Mouse (Mus musculus): ENCODE data around the gene Spryd3. TPM values are rescaled to one million over a fixed set of nuclear protein-coding genes. Genes with fewer than 3 reads are reported as not detected.

The Spryd3 gene
- polyA plus RNA-seq, 1 experiment from 2014 or later = 96.0 TPM

DNA sequence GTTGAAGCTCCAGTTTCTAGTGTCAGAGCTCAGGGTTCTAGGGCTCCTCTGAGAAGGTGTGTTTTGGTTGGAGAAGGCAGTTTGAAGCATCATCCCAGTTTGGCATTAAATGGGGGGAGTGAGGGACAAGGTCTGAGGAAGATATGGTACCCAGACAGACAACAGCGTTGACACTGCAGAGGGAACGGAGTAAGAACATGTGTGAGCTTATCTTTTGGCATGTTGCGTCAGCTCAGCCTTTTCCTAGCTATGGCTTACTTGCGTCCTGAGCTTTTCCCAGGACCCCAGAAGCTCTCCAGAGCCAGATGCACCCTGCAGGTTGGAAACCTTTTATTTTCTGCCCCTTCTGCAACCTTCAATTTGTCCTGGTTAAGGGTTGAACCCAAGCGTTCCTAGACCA is 10.1 kb upstream of the Spryd3 start:
- no peak for ATAC-seq (ENCODE audit: low FRiP score)
- H3K9ac ChIP-seq (replicated peaks) = no peak overlapping the region
- H3K36me3 ChIP-seq = no peaks in the 10 kb centered on the region
- no peak overlapping the region for H3K4me2 ChIP-seq
- no peak overlapping the region for H3K4me3 ChIP-seq (replicated peaks)
- peaks cover 45% of the 10 kb centered on the region for H3K27me3 ChIP-seq (replicated peaks)
- WGBS = 89% methylated on average over 5 of the region's 5 CpGs
- no peak overlapping the region for H3K27ac ChIP-seq (replicated peaks)
- H3K4me1 ChIP-seq = peaks cover 9% of the 10 kb centered on the region; the same call in 1 of the 2 replicates
- no peaks in the 10 kb centered on the region for H3K9me3 ChIP-seq (replicated peaks)

DNA sequence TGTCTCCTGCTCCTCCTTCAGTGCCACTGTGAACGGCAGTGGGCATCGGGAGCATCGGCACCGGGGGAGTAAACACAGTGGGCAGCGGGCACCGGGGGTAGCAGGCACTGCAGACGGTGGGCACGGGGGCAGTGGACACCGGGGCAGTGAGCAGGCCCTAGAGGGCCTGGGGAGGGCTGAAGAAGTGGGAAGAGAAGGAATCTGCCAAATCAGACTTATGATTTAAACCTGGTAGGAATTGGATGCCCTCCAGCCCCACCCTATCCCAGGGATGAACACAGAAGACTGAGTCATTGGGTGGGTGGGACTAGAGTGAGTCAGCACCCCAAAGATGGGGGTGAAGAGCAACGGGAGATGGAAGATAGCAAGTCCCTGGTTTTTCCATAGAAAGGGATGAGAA is 9.3 kb upstream of the Spryd3 start:
- ATAC-seq (ENCODE audit: low FRiP score) = no peak
- WGBS = 90% methylated on average over 10 of the region's 10 CpGs
- no peak overlapping the region for H3K9ac ChIP-seq (replicated peaks)
- H3K4me3 ChIP-seq (replicated peaks) = no peak overlapping the region
- H3K36me3 ChIP-seq = no peaks in the 10 kb centered on the region
- no peaks in the 10 kb centered on the region for H3K9me3 ChIP-seq (replicated peaks)
- peaks cover 45% of the 10 kb centered on the region for H3K27me3 ChIP-seq (replicated peaks)
- peaks cover 9% of the 10 kb centered on the region; the same call in 1 of the 2 replicates for H3K4me1 ChIP-seq
- no peak overlapping the region for H3K4me2 ChIP-seq
- H3K27ac ChIP-seq (replicated peaks) = no peak overlapping the region

DNA sequence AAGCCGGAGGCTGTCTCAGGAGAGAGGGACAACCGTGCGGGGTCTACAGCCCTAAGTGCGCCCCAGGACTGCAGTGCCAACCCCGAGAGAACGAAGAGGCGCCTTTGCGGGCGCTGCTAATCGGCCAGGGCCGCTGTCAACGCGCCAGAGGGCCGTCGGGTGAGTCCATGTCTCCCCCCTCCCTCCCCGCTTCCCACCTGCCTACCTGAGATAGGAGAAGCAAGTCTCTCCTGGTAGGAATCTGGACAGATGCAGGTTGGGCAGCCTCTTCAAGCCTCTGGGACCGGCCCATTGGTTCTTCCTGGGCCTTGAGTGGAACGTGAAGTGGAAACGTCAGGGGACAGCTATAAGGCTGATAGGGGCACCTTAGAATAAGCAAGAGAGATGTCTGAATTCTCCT is 8.7 kb upstream of the Spryd3 start:
- peaks cover 45% of the 10 kb centered on the region for H3K27me3 ChIP-seq (replicated peaks)
- peaks cover 9% of the 10 kb centered on the region; the same call in 1 of the 2 replicates for H3K4me1 ChIP-seq
- ATAC-seq (ENCODE audit: low FRiP score) = no peak
- peak overlapping the region; percentile 28; the same call in 1 of the 2 replicates for H3K4me2 ChIP-seq
- H3K9ac ChIP-seq (replicated peaks) = no peak overlapping the region
- WGBS = 17% methylated on average over 19 of the region's 19 CpGs
- no peaks in the 10 kb centered on the region for H3K36me3 ChIP-seq
- H3K4me3 ChIP-seq (replicated peaks) = no peak overlapping the region
- H3K9me3 ChIP-seq (replicated peaks) = no peaks in the 10 kb centered on the region
- no peak overlapping the region for H3K27ac ChIP-seq (replicated peaks)

DNA sequence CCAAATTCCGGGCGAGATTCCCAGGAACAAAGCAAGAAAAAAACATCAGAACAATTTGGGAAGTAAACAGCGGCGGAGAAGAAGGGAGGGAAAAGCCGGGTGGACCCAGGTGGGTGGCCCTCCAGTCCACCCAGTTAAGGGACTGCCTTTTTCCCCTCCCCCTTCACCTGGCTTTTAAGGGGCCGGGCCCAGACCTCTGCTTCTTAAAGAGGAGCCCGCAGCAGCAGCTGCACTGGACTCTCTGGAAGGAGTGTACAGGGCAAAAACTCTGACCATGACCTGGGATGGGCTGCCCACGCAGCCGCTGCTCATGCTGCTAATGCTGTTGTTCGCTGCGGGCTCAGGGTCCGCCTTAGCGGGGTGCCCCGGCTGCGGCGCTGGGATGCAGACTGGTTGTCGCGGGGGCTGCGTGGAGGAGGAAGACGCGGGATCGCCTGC is 8.3 kb upstream of the Spryd3 start, which contains the start of gene Igfbp6:
Igfbp6 (plus strand) TSS at position 89 of the 438 bp plus-strand sequence.
- 5% methylated on average over 22 of the region's 22 CpGs for WGBS
- Histone ChIP-seq H3K9ac (replicated peaks) (no peak within 1 kb of the TSS), H3K27me3 (replicated peaks) (peaks cover 45% of the 10 kb centered on the region), H3K4me3 (replicated peaks) (no peak within 1 kb of the TSS), H3K9me3 (replicated peaks) (no peaks in the 10 kb centered on the region), H3K36me3 (no peaks in the 10 kb centered on the region), H3K4me2 (peak within 1 kb of the TSS; percentile 28; the same call in 1 of the 2 replicates), H3K27ac (replicated peaks) (no peak within 1 kb of the TSS), H3K4me1 (peaks cover 9% of the 10 kb centered on the region; the same call in 1 of the 2 replicates)
- ATAC-seq (ENCODE audit: low FRiP score) = no peak

DNA sequence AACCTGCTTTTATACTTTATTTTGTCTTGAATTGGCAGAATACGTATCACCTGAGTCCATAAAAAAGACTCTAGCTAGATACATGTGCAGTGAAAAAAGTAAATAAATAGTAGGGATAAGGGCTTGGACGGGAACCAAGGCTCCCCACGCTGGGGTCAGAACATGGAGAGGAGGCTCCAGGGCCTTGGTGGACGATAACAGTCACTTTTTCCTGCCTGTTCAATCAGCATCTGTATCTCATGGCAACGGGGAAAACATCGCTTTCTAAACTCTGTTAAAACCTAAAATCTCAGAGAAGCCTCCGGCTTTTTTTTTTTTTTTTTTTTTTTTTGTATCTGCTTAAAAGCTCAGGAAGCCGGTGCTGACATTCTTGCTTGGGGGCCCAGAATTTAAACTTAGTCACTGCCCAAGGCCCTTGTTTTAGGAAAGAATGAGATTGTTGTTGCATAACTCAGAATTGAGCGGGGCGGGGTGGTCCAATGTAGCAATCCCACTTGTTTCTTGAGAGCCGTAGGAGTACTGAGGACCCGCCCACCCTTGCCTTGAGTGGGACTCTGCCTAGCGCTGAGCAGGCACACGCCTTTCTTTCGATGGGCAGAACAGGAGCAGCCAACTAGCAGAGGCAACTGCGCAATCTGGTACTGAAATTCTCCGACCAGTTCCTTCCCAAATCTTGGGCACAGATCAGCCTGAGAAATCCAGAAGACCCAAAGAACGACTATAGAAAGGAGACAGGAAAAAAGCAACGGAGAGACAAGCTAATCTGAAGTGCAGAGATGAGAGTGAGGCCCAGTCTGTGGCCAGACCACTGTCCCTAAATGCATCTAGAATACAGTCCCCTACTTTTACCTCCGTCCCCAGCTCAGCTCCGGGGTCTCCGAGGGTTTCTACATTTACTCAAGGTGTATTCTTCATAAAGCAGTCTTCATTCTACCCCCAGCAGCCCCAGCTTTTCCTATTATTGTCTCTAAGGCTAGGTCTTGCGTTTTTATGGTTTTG is 7.2 kb upstream of the Spryd3 start:
- WGBS = 56% methylated on average over 23 of the region's 23 CpGs
- peaks cover 45% of the 10 kb centered on the region for H3K27me3 ChIP-seq (replicated peaks)

DNA sequence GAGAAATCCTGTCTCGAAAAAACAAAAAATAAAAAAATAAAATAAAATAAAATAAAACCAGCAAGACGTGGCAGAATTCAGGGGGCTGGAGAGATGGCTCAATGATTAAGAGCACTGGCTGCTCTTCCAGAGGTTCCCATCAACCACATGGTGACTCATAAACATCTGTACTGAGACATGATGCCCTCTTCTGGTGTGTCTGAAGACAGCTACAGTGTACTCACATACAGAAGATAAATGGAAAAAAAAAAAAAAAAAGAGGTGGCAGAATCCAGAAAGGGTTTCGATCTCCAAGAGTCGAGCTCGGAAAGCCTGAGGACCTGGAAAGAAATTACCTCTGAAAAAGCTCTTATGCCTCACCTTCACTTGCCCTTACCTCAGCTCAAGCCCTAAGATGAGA is 5.1 kb upstream of the Spryd3 start:
- no peaks in the 10 kb centered on the region for H3K36me3 ChIP-seq
- no peak overlapping the region for H3K4me3 ChIP-seq (replicated peaks)
- no peaks in the 10 kb centered on the region for H3K9me3 ChIP-seq (replicated peaks)
- H3K27me3 ChIP-seq (replicated peaks) = peaks cover 44% of the 10 kb centered on the region
- no peak overlapping the region for H3K4me2 ChIP-seq
- 89% methylated on average over 5 of the region's 5 CpGs for WGBS
- ATAC-seq (ENCODE audit: low FRiP score) = no peak
- no peak overlapping the region for H3K9ac ChIP-seq (replicated peaks)
- no peak overlapping the region for H3K27ac ChIP-seq (replicated peaks)
- peaks cover 19% of the 10 kb centered on the region for H3K4me1 ChIP-seq

More for the DNA sequence above, 7.2 kb upstream of the Spryd3 start:
- H3K4me2 ChIP-seq = no peak overlapping the region
- no peak for ATAC-seq (ENCODE audit: low FRiP score)
- peaks cover 9% of the 10 kb centered on the region; the same call in 1 of the 2 replicates for H3K4me1 ChIP-seq
- no peak overlapping the region for H3K4me3 ChIP-seq (replicated peaks)
- H3K9me3 ChIP-seq (replicated peaks) = no peaks in the 10 kb centered on the region
- H3K9ac ChIP-seq (replicated peaks) = no peak overlapping the region
- no peak overlapping the region for H3K27ac ChIP-seq (replicated peaks)
- H3K36me3 ChIP-seq = no peaks in the 10 kb centered on the region

DNA sequence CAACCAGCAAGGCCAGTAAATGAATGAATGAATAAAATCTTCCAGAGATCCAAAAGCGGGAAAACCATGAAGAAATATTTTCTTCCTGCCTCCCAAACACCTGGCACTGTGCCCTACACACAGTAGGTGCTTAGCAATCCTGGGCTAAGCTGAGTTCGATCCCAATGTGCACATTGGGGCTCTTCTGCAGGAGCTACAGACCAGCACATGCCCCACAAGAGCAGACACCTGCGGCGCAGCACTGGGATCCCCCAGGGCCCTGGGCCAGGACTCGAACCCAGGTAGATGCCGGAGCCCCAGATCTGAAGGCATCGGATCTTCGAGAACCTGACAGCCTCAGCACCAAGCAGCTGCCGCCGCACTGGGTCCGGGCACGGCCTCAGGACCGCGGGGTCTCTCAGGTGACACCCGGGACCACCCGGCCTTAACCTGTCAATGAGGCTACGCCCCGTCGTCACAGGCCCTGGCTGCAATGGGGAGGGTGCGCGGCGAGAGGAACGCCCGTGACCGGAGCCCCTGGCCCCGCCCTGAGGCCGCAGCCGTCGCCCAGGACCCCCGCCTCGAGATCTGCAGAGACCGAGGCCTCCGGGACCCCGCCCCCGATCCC is 409 bp downstream of the Spryd3 start:
- Histone ChIP-seq H3K27ac (replicated peaks) (peak overlapping the region; percentile 87), H3K27me3 (replicated peaks) (no peaks in the 10 kb centered on the region), H3K4me1 (peaks cover 27% of the 10 kb centered on the region), H3K9me3 (replicated peaks) (no peaks in the 10 kb centered on the region), H3K9ac (replicated peaks) (peak overlapping the region; percentile 94), H3K4me3 (replicated peaks) (peak overlapping the region; percentile 92), H3K4me2 (peak overlapping the region; percentile 65), H3K36me3 (peaks cover 28% of the 10 kb centered on the region)
- peak; percentile 64 for ATAC-seq (ENCODE audit: low FRiP score)
- WGBS = 3% methylated on average over 34 of the region's 35 CpGs

DNA sequence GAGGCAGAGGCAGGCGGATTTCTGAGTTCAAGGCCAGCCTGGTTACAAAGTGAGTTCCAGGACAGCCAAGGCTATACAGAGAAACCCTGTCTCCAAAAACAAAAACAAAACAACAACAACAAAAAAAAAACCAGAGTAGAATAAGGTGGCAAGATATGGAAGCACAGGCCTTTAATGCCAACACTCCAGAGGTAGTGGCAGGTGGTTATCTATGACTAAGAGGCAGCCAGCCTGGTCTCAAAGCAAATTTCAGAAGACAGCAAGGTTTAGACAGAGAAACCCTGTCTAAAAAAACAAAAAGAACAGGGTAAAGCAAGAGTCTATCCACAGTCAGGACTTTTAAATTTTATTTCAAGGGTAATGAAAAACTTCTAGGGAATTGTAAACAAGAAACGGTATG is 1.3 kb downstream of the Spryd3 start:
- H3K27me3 ChIP-seq (replicated peaks) = no peaks in the 10 kb centered on the region

DNA sequence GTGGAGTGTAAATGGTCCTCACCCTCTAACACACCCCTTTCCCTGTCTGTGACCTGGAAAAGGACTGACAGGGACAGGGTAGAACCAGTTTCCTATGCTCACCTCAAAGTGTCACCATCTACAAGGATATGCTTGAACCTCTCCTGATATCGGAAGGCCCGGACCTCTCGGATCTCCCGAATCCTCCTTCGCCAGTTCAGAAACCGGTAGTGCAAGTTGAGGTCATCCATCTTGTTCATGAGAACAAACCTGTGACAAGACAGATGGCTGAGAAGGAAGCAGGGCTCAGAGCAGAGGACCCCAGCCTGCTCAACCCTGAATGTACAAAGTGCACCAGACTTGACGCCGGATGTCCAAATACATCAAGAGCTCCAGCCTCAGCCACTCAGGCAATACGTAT is 2.7 kb downstream of the Spryd3 start:
- H3K9me3 ChIP-seq (replicated peaks) = no peaks in the 10 kb centered on the region
- H3K27me3 ChIP-seq (replicated peaks) = no peaks in the 10 kb centered on the region
- no peak overlapping the region for H3K4me3 ChIP-seq (replicated peaks)
- no peak overlapping the region for H3K9ac ChIP-seq (replicated peaks)
- H3K4me2 ChIP-seq = no peak overlapping the region
- H3K4me1 ChIP-seq = peaks cover 27% of the 10 kb centered on the region
- WGBS = 89% methylated on average over 9 of the region's 9 CpGs
- H3K27ac ChIP-seq (replicated peaks) = no peak overlapping the region
- peaks cover 51% of the 10 kb centered on the region for H3K36me3 ChIP-seq
- ATAC-seq (ENCODE audit: low FRiP score) = no peak

More for the DNA sequence above, 1.3 kb downstream of the Spryd3 start:
- Histone ChIP-seq H3K9ac (replicated peaks) (no peak overlapping the region), H3K4me3 (replicated peaks) (peak overlapping the region; percentile 92; the same call in 1 of the 2 replicates), H3K9me3 (replicated peaks) (no peaks in the 10 kb centered on the region), H3K4me2 (peak overlapping the region; percentile 65), H3K4me1 (peaks cover 27% of the 10 kb centered on the region), H3K27ac (replicated peaks) (no peak overlapping the region), H3K36me3 (peaks cover 37% of the 10 kb centered on the region)
- no peak for ATAC-seq (ENCODE audit: low FRiP score)
- 86% methylated on average over 2 of the region's 2 CpGs for WGBS

DNA sequence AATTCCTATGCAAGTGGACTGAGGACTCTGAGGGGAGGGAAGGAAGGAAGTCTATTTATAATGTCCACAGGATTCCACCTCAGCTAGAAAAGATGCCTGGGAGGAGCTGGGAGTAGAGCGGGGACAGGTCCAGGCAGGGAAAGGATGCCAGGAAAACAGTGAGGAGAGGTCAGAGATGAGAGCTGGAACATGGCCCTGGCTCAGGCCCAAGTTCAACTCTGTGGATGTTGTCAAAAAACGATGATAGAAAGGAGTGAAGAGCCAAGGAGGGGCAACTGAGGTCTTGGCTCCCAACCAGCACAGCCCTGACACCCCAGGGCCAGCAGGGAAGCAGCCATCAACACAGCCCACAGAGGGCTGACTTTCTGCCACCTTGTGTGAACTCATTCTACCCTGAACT is 9.7 kb downstream of the Spryd3 start:
- 79% methylated on average over 2 of the region's 2 CpGs for WGBS
- H3K4me1 ChIP-seq = no peaks in the 10 kb centered on the region
- ATAC-seq (ENCODE audit: low FRiP score) = no peak
- no peaks in the 10 kb centered on the region for H3K27me3 ChIP-seq (replicated peaks)
- no peak overlapping the region for H3K4me2 ChIP-seq
- H3K9me3 ChIP-seq (replicated peaks) = no peaks in the 10 kb centered on the region
- no peak overlapping the region for H3K4me3 ChIP-seq (replicated peaks)
- H3K9ac ChIP-seq (replicated peaks) = no peak overlapping the region
- no peak overlapping the region for H3K27ac ChIP-seq (replicated peaks)
- peaks cover 81% of the 10 kb centered on the region for H3K36me3 ChIP-seq

DNA sequence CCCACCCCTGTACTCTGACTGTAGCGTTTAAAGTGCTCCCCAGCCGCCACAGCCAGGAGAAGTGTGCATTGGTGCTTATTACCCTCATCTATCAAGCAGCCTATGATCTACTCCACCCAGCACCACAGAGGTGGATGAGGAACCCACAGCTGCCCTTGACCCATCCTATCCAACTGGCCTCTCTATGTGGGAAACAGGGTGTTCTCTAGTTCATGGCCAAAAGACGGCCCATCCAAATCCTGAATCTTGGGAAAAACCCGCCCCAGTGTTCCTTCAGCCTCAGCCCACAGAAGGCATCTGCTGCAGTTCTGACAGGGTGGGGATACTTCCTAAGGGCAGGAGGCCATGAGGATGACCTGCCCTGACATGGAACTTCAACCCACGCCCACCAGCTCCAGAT is 15.5 kb downstream of the Spryd3 start:
- Histone ChIP-seq H3K4me1 (peaks cover 24% of the 10 kb centered on the region), H3K27me3 (replicated peaks) (no peaks in the 10 kb centered on the region), H3K9ac (replicated peaks) (no peak overlapping the region), H3K9me3 (replicated peaks) (no peaks in the 10 kb centered on the region), H3K36me3 (peaks cover 80% of the 10 kb centered on the region), H3K4me3 (replicated peaks) (no peak overlapping the region), H3K27ac (replicated peaks) (no peak overlapping the region), H3K4me2 (no peak overlapping the region)
- ATAC-seq (ENCODE audit: low FRiP score) = no peak
- 85% methylated on average over 5 of the region's 5 CpGs for WGBS

All from neural tube, embryonic 15.5 days (tissue).